Mouse (Mus musculus) lung, embryonic 16.5 days (tissue): ENCODE results near the gene Pafah2. TPM values are rescaled to one million over a fixed set of nuclear protein-coding genes. Genes with fewer than 3 reads are reported as not detected.

Experiments
- ATAC-seq: fragments of 200-750 bp; cut with Nextera tagmentation; 2 replicates; pipeline ENCODE4 v1.8.0; 2017; ENCODE audit warnings: low read depth, mild to moderate bottlenecking, moderate library complexity
- H3K27ac ChIP-seq: fragments of 300-500 bp; sonication (generic); 2 replicates; pipeline ENCODE4 v1.5.1; 2014; ENCODE audit warnings: mild to moderate bottlenecking, control low read depth, low read length
- H3K27me3 ChIP-seq: fragments of 300-500 bp; sonication (generic); 2 replicates; pipeline ENCODE4 v1.6.1; 2014; ENCODE audit warnings: low read depth, low read length, mixed read lengths; ENCODE audit not compliant: control insufficient read depth, insufficient read depth
- H3K36me3 ChIP-seq: fragments of 300-500 bp; sonication (generic); 2 replicates; pipeline ENCODE4 v1.6.1; 2014; ENCODE audit warnings: low read length; ENCODE audit not compliant: control insufficient read depth, insufficient read depth
- H3K4me1 ChIP-seq: fragments of 300-500 bp; sonication (generic); replicated peaks from 2 replicates; pipeline ENCODE4 v1.6.1; 2014; ENCODE audit warnings: low read length, mixed read lengths; ENCODE audit not compliant: control insufficient read depth, insufficient read depth
- H3K4me2 ChIP-seq: fragments of 300-500 bp; sonication (generic); 2 replicates; pipeline ENCODE4 v1.6.1; 2014; ENCODE audit warnings: low read depth, low read length, control low read depth
- H3K4me3 ChIP-seq: fragments of 300-500 bp; sonication (generic); 2 replicates; pipeline ENCODE4 v1.5.1; 2014; ENCODE audit warnings: mild to moderate bottlenecking, low read length, control low read depth
- H3K9ac ChIP-seq: fragments of 300-500 bp; sonication (generic); 2 replicates; pipeline ENCODE4 v1.6.1; 2014; ENCODE audit warnings: low read length, control low read depth
- H3K9me3 ChIP-seq: fragments of 300-500 bp; sonication (generic); 2 replicates; pipeline ENCODE4 v1.6.1; 2016; ENCODE audit warnings: low read length; ENCODE audit not compliant: control insufficient read depth
- WGBS: fragments of 180-500 bp; shearing (Covaris S2); extraction: QIAGEN DNeasy Blood & Tissue Kit; methylation state at CpG from one replicate; pipeline ENCODE4 v1.1.7; 2014; 5-methylcytosine and 5-hydroxymethylcytosine counted together
- polyA plus RNA-seq: library from polyadenylated mRNA; unstranded; fragments of >200 nt; fragmentation: Nextera tagmentation; extraction: Ambion mirVana; gene quantifications from 2 replicates; pipeline ENCODE4 v1.2.1, GENCODE M21; 2015

Pafah2 gene
- polyA plus RNA-seq, 1 experiment from 2014 or later, result 14.3 TPM

DNA sequence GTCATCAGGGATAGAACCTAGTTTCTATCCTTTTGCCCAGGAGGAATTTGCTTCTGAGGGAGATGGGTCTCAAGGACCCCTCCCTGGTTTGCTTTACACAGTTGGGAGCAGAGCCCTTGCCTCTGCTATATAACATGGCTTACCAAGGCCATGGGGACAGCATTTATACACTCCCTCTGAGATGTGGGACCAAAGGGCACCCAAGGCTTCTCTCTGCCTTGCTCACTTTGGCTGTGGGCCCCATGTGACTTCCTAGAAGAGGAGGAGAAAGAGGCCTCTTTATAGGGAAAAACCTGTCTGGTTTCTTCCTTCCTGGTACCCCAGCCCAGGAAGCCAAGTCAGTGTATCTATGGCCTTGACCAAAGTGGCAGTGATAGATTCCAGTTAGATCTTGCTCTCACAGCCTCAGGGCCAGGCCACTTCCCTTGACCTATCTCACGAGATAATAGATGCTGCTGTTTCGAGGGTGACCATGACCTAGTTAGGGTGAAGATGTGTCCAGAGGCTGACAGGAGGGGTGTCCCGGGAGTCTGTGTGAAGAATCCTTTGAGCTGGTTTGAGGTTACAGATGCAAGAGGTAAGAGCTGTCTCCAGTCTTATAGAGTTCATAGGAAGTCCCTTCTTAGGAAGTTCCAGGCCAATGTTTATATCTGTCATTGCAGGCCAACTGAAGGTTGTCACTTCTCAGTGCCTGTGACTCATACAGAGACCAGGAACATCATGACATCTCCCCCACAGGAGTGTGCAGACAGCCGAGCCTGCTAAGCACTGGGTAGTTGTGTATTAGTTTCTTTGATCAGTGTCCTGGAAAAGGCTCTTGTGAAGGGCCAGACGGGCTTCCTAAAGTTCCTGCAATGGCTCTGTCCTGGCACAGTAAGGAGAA is 42.4 kb upstream of the Pafah2 start:
- WGBS, result 58% methylated on average over 5 of the region's 5 CpGs
- H3K27me3 ChIP-seq, result no peaks in the 10 kb centered on the region
- H3K4me3 ChIP-seq, result no peak overlapping the region
- no peak overlapping the region for H3K4me2 ChIP-seq
- H3K4me1 ChIP-seq, result peaks cover 26% of the 10 kb centered on the region
- no peaks in the 10 kb centered on the region for H3K9me3 ChIP-seq
- H3K36me3 ChIP-seq, result no peaks in the 10 kb centered on the region
- no peak for ATAC-seq
- no peak overlapping the region for H3K9ac ChIP-seq
- H3K27ac ChIP-seq, result no peak overlapping the region

DNA sequence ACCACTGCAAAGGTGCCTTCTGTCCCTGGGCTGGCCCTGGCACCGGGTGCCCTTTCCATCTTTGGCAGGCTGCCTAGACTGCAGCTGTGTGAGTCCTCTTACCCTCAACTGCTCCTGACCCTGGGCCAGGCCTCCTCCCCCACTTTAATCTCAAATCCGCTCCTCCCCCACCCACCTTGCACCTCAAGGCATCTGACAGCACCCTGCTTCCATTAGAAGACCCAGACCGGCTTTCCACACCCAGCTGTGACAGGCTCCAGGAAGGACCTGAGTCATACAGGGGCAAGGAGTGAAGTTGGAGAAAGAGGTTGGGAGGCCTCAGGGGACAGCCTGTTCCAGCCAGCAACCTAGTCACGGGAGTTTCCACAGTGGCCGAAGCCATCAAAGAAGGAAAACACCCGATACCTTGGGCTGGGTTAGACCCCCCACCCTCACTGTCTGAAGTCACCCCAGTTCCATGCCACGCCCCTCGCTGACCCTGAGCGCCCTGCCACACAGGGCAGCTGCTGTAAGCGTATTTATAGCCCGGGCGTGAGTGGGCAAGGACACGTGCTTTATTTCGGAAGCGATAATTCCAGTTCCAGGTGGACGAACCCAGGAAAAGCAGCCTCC is 40.2 kb upstream of the Pafah2 start:
- WGBS, result 23% methylated on average over 16 of the region's 16 CpGs
- no peaks in the 10 kb centered on the region for H3K9me3 ChIP-seq
- H3K27ac ChIP-seq, result peak overlapping the region; percentile 35
- H3K4me1 ChIP-seq, result peaks cover 26% of the 10 kb centered on the region
- H3K36me3 ChIP-seq, result no peaks in the 10 kb centered on the region
- H3K4me2 ChIP-seq, result no peak overlapping the region
- ATAC-seq, result peak; percentile 47
- no peaks in the 10 kb centered on the region for H3K27me3 ChIP-seq
- H3K9ac ChIP-seq, result no peak overlapping the region
- H3K4me3 ChIP-seq, result no peak overlapping the region

DNA sequence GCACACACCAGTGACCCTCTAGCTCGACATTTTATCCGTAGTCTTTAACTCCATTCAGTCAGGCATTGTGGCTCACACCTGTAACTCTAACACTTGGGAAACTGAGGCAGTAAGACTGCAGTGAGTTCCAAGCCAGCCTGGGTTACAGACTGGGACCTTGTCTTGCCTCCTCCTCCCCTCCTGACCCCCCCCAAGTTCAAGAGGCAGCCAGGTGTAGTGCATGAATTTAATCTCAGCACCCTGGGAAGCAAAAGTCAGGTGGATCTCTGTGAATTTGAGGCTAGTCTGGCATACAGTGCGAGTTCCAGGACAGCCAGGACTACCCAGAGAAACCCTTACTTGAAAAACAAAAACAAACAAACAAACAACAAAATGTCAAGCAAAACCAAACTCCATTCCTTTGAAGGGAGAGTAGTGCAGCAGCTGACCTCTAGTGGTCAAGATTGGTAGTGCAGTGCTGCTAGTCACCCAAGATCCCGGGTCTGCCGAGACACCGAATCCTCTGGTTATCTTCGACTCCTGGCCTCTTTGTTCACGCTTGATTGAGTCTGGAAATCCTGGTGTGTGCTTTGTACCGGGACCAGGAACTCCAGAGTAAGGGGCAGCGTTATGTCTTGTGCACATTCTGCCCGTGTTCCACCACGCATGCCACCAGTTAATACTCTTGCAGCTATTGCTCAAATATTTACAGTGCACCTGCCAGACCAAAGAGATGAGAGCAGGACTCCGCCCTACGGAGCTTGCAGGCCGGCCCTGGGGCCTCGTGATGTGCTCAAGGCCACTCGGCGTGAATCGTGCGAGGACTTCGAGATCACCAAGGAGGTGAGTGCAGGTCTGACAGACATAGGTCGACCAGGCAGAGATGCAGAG is 39.3 kb upstream of the Pafah2 start:
- Histone ChIP-seq H3K4me3 (peak overlapping the region; percentile 11; the same call in 1 of the 2 replicates), H3K4me1 (peaks cover 19% of the 10 kb centered on the region)

DNA sequence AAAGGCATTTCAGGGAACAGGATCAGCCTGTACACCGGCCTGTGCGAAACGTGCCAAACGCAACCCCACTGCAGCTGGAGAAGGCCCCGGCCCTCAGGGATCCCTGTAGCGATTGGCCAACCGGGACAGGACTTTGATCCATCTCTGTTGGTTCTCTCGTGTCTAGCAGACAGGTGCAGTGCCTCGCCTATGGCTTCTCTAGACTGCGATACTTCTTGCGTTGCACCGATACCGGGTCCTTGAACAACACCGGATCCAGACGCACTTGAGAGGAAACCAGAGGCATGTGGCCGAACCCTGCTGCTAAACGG is 38.7 kb upstream of the Pafah2 start:
- WGBS, result 33% methylated on average over 17 of the region's 17 CpGs
- Histone ChIP-seq H3K9me3 (no peaks in the 10 kb centered on the region), H3K27me3 (no peaks in the 10 kb centered on the region), H3K4me2 (peak overlapping the region; percentile 35), H3K4me1 (peaks cover 16% of the 10 kb centered on the region), H3K36me3 (no peaks in the 10 kb centered on the region), H3K27ac (peak overlapping the region; percentile 64), H3K9ac (no peak overlapping the region; the same call in 1 of the 2 replicates), H3K4me3 (peak overlapping the region; percentile 11; the same call in 1 of the 2 replicates)
- ATAC-seq, result no peak

More for the DNA sequence above, 39.3 kb upstream of the Pafah2 start:
- WGBS, result 13% methylated on average over 22 of the region's 22 CpGs
- Histone ChIP-seq H3K9me3 (no peaks in the 10 kb centered on the region), H3K9ac (peak overlapping the region; percentile 5; the same call in 1 of the 2 replicates), H3K36me3 (no peaks in the 10 kb centered on the region), H3K27ac (peak overlapping the region; percentile 64), H3K27me3 (no peaks in the 10 kb centered on the region), H3K4me2 (peak overlapping the region; percentile 35)
- peak; percentile 63 for ATAC-seq

DNA sequence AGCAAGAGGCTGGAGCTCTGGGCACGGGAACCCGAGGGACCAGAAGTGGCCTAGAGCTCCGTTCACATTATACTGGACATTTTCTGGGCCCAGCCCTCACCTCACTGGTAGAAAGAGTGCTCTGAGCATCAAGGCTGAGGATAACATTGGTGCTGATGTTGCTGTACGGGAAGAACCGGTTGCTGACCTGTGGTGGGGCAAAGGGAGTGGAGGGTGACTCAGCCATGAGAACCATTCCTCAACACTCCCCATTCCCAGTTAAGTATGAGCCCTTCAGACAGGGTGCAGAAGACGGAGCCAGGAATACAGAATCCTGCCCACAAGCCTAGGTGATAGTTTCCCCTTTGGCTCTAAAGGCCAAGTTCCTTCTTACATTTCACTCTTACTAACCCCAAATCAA is 36.5 kb upstream of the Pafah2 start:
- peaks cover 16% of the 10 kb centered on the region for H3K4me1 ChIP-seq
- 84% methylated on average over 6 of the region's 6 CpGs for WGBS
- ATAC-seq, result no peak

DNA sequence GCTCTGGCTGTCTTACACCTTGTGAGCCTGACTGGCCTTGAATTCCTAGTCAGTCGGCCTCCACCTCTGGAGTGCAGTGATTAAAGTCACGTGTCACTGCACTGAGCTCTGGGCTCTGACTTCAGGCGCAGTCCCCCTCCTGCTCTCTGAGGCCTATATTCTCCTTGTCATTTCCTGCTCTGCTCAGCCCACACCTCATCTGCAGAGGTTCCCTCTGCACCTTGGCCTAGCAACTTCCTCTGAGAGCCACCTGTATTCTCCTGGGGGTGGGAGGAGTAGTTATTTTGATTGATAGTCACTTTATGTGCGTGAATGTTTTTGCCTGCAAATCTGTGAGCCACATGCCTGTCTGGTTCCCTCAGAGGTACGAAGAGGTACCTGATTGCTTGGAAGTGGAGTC is 34.9 kb upstream of the Pafah2 start:
- Histone ChIP-seq H3K27me3 (no peaks in the 10 kb centered on the region), H3K4me3 (no peak overlapping the region), H3K27ac (no peak overlapping the region), H3K4me1 (peaks cover 8% of the 10 kb centered on the region; the same call in 1 of the 2 replicates), H3K9ac (no peak overlapping the region), H3K36me3 (no peaks in the 10 kb centered on the region), H3K4me2 (no peak overlapping the region), H3K9me3 (no peaks in the 10 kb centered on the region)
- no peak for ATAC-seq
- WGBS, result 25% methylated on average over 5 of the region's 5 CpGs

More for the DNA sequence above, 36.5 kb upstream of the Pafah2 start:
- no peaks in the 10 kb centered on the region for H3K36me3 ChIP-seq
- no peak overlapping the region for H3K9ac ChIP-seq
- H3K9me3 ChIP-seq, result no peaks in the 10 kb centered on the region
- no peak overlapping the region for H3K27ac ChIP-seq
- no peaks in the 10 kb centered on the region for H3K27me3 ChIP-seq
- H3K4me2 ChIP-seq, result no peak overlapping the region
- no peak overlapping the region for H3K4me3 ChIP-seq

DNA sequence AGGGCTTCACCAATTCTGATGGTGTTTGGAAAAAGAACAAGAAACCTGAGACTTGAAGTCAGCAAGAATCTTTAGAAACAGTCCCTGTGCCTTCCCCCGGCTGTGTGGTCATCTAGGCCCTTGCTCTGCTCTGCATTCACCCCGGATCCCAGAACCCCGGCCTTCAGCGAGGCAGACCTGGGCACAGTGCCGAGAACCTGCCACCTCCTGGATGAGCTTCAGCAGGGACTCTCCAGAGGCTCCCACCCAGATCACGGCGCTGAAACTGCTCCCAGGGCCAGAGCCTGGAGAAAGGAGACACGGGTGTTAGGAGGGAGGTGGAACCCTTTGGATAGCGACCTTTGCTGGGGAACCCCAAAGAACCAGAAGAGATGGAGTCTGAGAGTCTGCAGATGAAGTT is 34.0 kb upstream of the Pafah2 start:
- no peak overlapping the region for H3K4me2 ChIP-seq
- WGBS, result 59% methylated on average over 9 of the region's 9 CpGs

DNA sequence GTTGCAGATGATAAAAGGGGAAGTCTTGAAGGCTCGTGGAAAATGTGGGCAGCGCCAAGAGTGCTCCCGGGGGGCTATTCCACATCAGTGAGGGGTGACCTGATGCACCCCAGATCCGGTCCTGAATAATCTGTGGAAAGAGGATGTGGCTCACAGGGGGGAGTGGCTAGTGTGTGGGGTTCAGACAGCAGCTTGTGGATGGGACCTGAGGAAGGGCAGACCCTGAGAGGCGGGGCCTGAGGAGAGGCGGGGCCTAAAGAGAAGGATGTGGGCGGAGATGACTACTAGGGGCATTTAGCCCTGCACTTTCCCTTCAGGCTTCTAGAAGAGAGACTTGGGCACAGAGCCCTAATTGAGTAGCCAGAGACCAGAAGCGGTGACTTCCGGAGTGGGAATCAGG is 33.5 kb upstream of the Pafah2 start:
- Histone ChIP-seq H3K36me3 (no peaks in the 10 kb centered on the region), H3K9me3 (no peaks in the 10 kb centered on the region), H3K27ac (no peak overlapping the region), H3K9ac (no peak overlapping the region), H3K4me3 (no peak overlapping the region), H3K4me2 (no peak overlapping the region), H3K27me3 (no peaks in the 10 kb centered on the region), H3K4me1 (no peaks in the 10 kb centered on the region)
- 26% methylated on average over 9 of the region's 9 CpGs for WGBS
- ATAC-seq, result no peak

More for the DNA sequence above, 34.0 kb upstream of the Pafah2 start:
- peaks cover 1% of the 10 kb centered on the region; the same call in 1 of the 2 replicates for H3K4me1 ChIP-seq
- H3K9ac ChIP-seq, result peak overlapping the region; percentile 11; the same call in 1 of the 2 replicates
- no peaks in the 10 kb centered on the region for H3K27me3 ChIP-seq
- H3K36me3 ChIP-seq, result no peaks in the 10 kb centered on the region
- no peak overlapping the region for H3K4me3 ChIP-seq
- ATAC-seq, result no peak
- no peak overlapping the region for H3K27ac ChIP-seq
- no peaks in the 10 kb centered on the region for H3K9me3 ChIP-seq

DNA sequence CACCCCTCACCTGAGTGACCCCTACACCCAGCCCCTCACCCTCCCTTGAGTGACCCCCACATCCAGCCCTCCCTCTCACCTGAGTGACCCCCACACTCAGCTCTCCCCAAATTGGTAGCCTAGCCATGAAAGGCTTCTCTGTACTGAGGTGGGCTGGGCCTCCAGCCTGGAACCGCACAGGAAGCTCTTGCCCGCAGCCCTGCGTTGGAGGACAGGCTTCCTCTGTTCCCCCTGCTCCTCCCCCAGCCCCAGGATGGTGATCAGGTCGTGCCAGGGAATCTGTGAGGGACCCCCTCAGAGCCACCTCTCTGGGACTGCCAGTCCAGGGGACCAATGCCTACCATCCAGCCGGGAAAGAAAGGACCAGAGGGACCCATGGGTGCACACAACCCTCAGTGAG is 30.8 kb upstream of the Pafah2 start:
- H3K27ac ChIP-seq, result no peak overlapping the region
- 24% methylated on average over 5 of the region's 5 CpGs for WGBS
- H3K36me3 ChIP-seq, result no peaks in the 10 kb centered on the region
- H3K4me1 ChIP-seq, result no peaks in the 10 kb centered on the region
- no peaks in the 10 kb centered on the region for H3K9me3 ChIP-seq
- H3K27me3 ChIP-seq, result peaks cover 6% of the 10 kb centered on the region
- ATAC-seq, result no peak
- H3K4me3 ChIP-seq, result no peak overlapping the region
- H3K9ac ChIP-seq, result no peak overlapping the region
- no peak overlapping the region for H3K4me2 ChIP-seq
